22 mouse cellular contexts compared by ENCODE assay signal in the genomic region with DNA sequence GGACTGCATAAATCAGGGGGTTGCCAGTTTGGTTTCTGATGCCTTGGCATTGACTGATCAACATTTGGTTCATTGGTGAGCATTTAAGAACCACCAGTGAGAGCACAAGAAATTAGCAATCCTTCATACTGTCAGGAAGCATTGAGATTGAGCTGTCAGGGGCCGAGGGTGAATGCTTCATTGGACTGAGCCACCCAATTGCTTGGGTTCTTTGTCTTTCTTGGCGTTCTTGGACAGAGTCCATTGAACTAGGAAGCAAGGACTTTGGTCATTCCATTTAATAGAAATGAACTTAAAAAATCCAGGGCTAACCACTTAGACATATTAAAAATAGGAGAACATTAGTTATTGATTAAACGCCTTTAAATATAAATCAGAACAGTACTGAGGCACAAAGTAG.
"Had no signal": no experiment of that assay in that cellular context is flagged by ENCODE, and none has a peak within 500 bp of the region (broad histone marks: within the 10 kb centered on the region; RNA-seq: fewer than 3 reads in every experiment).

No protein-coding gene starts in this region.

- H3K36me3 ChIP-seq: kidney, embryonic 15.5 days; limb, embryonic 10.5 days; limb, embryonic 13.5 days; midbrain, embryonic 10.5 days; midbrain, embryonic 13.5 days; neural tube, embryonic 13.5 days; stomach, embryonic 15.5 days had no signal

- H3K9me3 ChIP-seq: kidney, embryonic 15.5 days; limb, embryonic 10.5 days; limb, embryonic 13.5 days; megakaryocyte, embryonic 14.5 days; midbrain, embryonic 10.5 days; midbrain, embryonic 13.5 days; neural tube, embryonic 13.5 days; stomach, embryonic 15.5 days had no signal

- H3K4me1 ChIP-seq: limb, embryonic 10.5 days; limb, embryonic 13.5 days; megakaryocyte, embryonic 14.5 days; stomach, embryonic 15.5 days had no signal

- H3K27me3 ChIP-seq: kidney, embryonic 15.5 days; limb, embryonic 13.5 days; megakaryocyte, embryonic 14.5 days; midbrain, embryonic 13.5 days; neural tube, embryonic 13.5 days; stomach, embryonic 15.5 days had no signal

- H3K4me2 ChIP-seq: kidney, embryonic 15.5 days; limb, embryonic 13.5 days; lung, embryonic 14.5 days; midbrain, embryonic 13.5 days; neural tube, embryonic 13.5 days; stomach, embryonic 15.5 days had no signal

- H3K9ac ChIP-seq: kidney, embryonic 15.5 days; limb, embryonic 13.5 days; liver, embryonic 14.5 days; liver, postnatal 0 days; lung, embryonic 14.5 days; midbrain, embryonic 13.5 days; neural tube, embryonic 13.5 days; stomach, embryonic 15.5 days had no signal

- ATAC-seq: liver, postnatal 0 days; lung, postnatal 0 days; midbrain, embryonic 13.5 days; midbrain, embryonic 16.5 days had no signal

- H3K27ac ChIP-seq: kidney, embryonic 15.5 days; layer of hippocampus, adult 2 months; limb, embryonic 10.5 days; limb, embryonic 13.5 days; liver, embryonic 14.5 days; midbrain, embryonic 10.5 days; midbrain, embryonic 13.5 days; neural tube, embryonic 13.5 days; stomach, embryonic 15.5 days had no signal

- DNase-seq: kidney, adult 11 months; layer of hippocampus, adult 9-11 months; liver; liver, postnatal 0 days; lung, embryonic 14.5 days; retina, postnatal 1 day; right cerebral cortex, postnatal 25 days; spleen, adult 18-20 months; thymus, postnatal 25 days had no signal

- H3K4me3 ChIP-seq: kidney, embryonic 15.5 days; layer of hippocampus, adult 2 months; limb, embryonic 10.5 days; limb, embryonic 13.5 days; megakaryocyte, embryonic 14.5 days; midbrain, embryonic 10.5 days; midbrain, embryonic 13.5 days; myocyte; neural tube, embryonic 13.5 days; stomach, embryonic 15.5 days had no signal
